Mouse (Mus musculus) gonadal fat pad, adult 2 months (tissue): ENCODE measurements around the gene Fbxo9. TPM values are rescaled to one million over a fixed set of nuclear protein-coding genes. Genes with fewer than 3 reads are reported as not detected.
"Not testable (repeated sequence)": the region's sequence is repeated elsewhere in the genome, so short reads cannot be mapped to it uniquely, and the experiment has no call there.

Experiments
- DNase-seq: peaks from one replicate; pipeline ENCODE4 v3.0.0-alpha.2; 2012; ENCODE audit warnings: low read depth
- polyA plus RNA-seq: library from polyadenylated mRNA; depleted of rRNA; stranded (reverse); fragments of >200 nt; gene quantifications from 2 replicates; pipeline ENCODE4 v1.2.3, GENCODE M21; 2012

Fbxo9 gene
- polyA plus RNA-seq, 1 experiment = 92.5 TPM

GRCm38 (mm10) chr9:78107912-78108795 lies 711 bp downstream of the Fbxo9 start:
- no peak for DNase-seq

- no peak for DNase-seq
Observed at GRCm38 (mm10) chr9:78107582-78107911, 1.3 kb downstream of the Fbxo9 start.

- DNase-seq = no peak
Observed at GRCm38 (mm10) chr9:78106821-78107220, 2.0 kb downstream of the Fbxo9 start.

- no peak for DNase-seq
Observed at GRCm38 (mm10) chr9:78105501-78105932, 3.3 kb downstream of the Fbxo9 start.

GRCm38 (mm10) chr9:78104973-78105372 lies 3.9 kb downstream of the Fbxo9 start:
- DNase-seq = no peak

- no peak for DNase-seq
Observed at GRCm38 (mm10) chr9:78103965-78104560, 4.8 kb downstream of the Fbxo9 start.

- no peak for DNase-seq
Observed at GRCm38 (mm10) chr9:78101431-78101830, 7.4 kb downstream of the Fbxo9 start.

- DNase-seq = no peak
Observed at GRCm38 (mm10) chr9:78100956-78101355, 7.9 kb downstream of the Fbxo9 start.

- no peak for DNase-seq
Observed at GRCm38 (mm10) chr9:78096376-78096775, 12.5 kb downstream of the Fbxo9 start.

GRCm38 (mm10) chr9:78095686-78096085 lies 13.2 kb downstream of the Fbxo9 start:
- no peak for DNase-seq

GRCm38 (mm10) chr9:78090596-78090995 lies 18.3 kb downstream of the Fbxo9 start:
- no peak for DNase-seq

- no peak for DNase-seq
Observed at GRCm38 (mm10) chr9:78089906-78090305, 19.0 kb downstream of the Fbxo9 start.

GRCm38 (mm10) chr9:78088971-78089370 lies 19.9 kb downstream of the Fbxo9 start:
- no peak for DNase-seq

- DNase-seq = no peak
Observed at GRCm38 (mm10) chr9:78088521-78088920, 20.3 kb downstream of the Fbxo9 start.

- no peak for DNase-seq
Observed at GRCm38 (mm10) chr9:78087751-78088150, 21.1 kb downstream of the Fbxo9 start.

- DNase-seq = no peak
Observed at GRCm38 (mm10) chr9:78085722-78086287, 23.1 kb downstream of the Fbxo9 start.

- DNase-seq = no peak
Observed at GRCm38 (mm10) chr9:78084341-78084740, 24.5 kb downstream of the Fbxo9 start.

- DNase-seq = no peak
Observed at GRCm38 (mm10) chr9:78081835-78082234, 27.0 kb downstream of the Fbxo9 start.

- no peak for DNase-seq
Observed at GRCm38 (mm10) chr9:78078240-78078639, 30.6 kb downstream of the Fbxo9 start.

- no peak for DNase-seq
Observed at GRCm38 (mm10) chr9:78075256-78075655, 33.6 kb downstream of the Fbxo9 start.

- no peak for DNase-seq
Observed at GRCm38 (mm10) chr9:78073713-78074340, 35.0 kb downstream of the Fbxo9 start.

- DNase-seq = not testable (repeated sequence)
Observed at GRCm38 (mm10) chr9:78073291-78073690, 35.6 kb downstream of the Fbxo9 start.
